Comparison of ENCODE assay signal across 14 mouse cellular contexts in the genomic region with DNA sequence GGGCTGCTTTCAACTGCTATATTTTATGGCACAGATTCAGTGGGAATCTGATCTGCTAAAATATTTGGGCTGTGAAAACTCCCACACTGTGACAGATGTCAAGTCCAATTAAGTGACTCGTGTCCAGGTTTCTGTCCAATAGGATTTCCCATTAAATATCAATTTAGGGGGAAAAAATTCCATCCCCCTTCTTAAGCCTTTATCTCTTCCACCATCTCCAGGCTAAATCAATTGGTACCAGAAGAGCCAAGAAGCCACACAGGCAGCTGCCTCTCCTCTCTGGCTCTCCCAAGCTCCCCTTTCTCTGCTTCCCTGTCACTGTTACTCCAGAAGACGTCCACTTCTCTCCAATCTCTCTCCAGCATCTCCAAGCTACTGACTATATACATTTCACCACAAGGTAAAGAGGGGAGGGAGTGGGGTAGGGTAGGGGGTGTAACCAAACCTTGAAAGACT. TPM values are rescaled to one million over a fixed set of nuclear protein-coding genes. Genes with fewer than 3 reads are reported as not detected.
A peak's percentile ranks its signal among the peaks of the same experiment; 100 is the strongest.
DNase-seq lines count a peak whose midpoint lies in the region; ATAC-seq and TF ChIP-seq lines count a peak whose summit lies in the region.
"Had no signal": no experiment of that assay in that cellular context is flagged by ENCODE, and none has a peak within 500 bp of the region (broad histone marks: within the 10 kb centered on the region; RNA-seq: fewer than 3 reads in every experiment).

A gene (plus strand): TSS at position 151 of the 456 bp plus-strand sequence.

- no peaks in the 10 kb centered on the region for H3K36me3 ChIP-seq in forebrain, postnatal 0 days (ENCODE audit: insufficient read depth)
- H3K36me3 ChIP-seq in midbrain, embryonic 14.5 days (ENCODE audit: control insufficient read depth, insufficient read depth, low read length): no peaks in the 10 kb centered on the region
- H3K36me3 ChIP-seq: liver, embryonic 15.5 days had no signal

- peak; percentile 35; the same call in 1 of the 2 replicates for TF ChIP-seq POLR2A in brain, embryonic 14.5 days (IDR thresholded peaks at IDR 0.05; ENCODE audit: borderline replicate concordance, extremely low read depth, insufficient read depth, insufficient read length, poor library complexity, severe bottlenecking)

- H3K4me2 ChIP-seq in forebrain, postnatal 0 days (ENCODE audit: low read depth): peak within 1 kb of the TSS; percentile 61; the same call in 1 of the 2 replicates
- H3K4me2 ChIP-seq in midbrain, embryonic 14.5 days (ENCODE audit: low read length): peak within 1 kb of the TSS; percentile 75

- no peaks in the 10 kb centered on the region for H3K9me3 ChIP-seq in forebrain, postnatal 0 days (ENCODE audit: low read length)
- no peaks in the 10 kb centered on the region for H3K9me3 ChIP-seq in midbrain, embryonic 14.5 days (ENCODE audit: control insufficient read depth, low read length)
- H3K9me3 ChIP-seq: liver, embryonic 15.5 days had no signal

- peak within 1 kb of the TSS; percentile 79; the same call in 1 of the 2 replicates for H3K27ac ChIP-seq in forebrain, postnatal 0 days (ENCODE audit: low read depth, low read length)
- H3K27ac ChIP-seq in midbrain, embryonic 14.5 days (replicated peaks; ENCODE audit: low read depth, low read length): peak within 1 kb of the TSS; percentile 99
- H3K27ac ChIP-seq: liver, embryonic 15.5 days had no signal

- peaks cover 18% of the 10 kb centered on the region for H3K27me3 ChIP-seq in forebrain, postnatal 0 days (ENCODE audit: insufficient read depth, low read length)
- peaks cover 13% of the 10 kb centered on the region; the same call in 1 of the 2 replicates for H3K27me3 ChIP-seq in midbrain, embryonic 14.5 days (ENCODE audit: control insufficient read depth, insufficient read depth, low read length)

- 18% methylated on average over 2 of the region's 2 CpGs for WGBS in forebrain, postnatal 0 days
- WGBS in midbrain, embryonic 14.5 days: 4% methylated on average over 2 of the region's 2 CpGs

- no peak within 1 kb of the TSS for H3K9ac ChIP-seq in forebrain, postnatal 0 days
- peak within 1 kb of the TSS; percentile 85 for H3K9ac ChIP-seq in midbrain, embryonic 14.5 days (replicated peaks; ENCODE audit: low read length)
- H3K9ac ChIP-seq: liver, embryonic 15.5 days had no signal

- peak; percentile 84 for DNase-seq in brain, embryonic 14.5 days (ENCODE audit: low read depth)
- DNase-seq in cerebellum, postnatal 25 days: peak; percentile 56 to 68
- DNase-seq in forebrain, postnatal 0 days: peak; percentile 57
- peak; percentile 71 for DNase-seq in midbrain, embryonic 14.5 days
- no peak for DNase-seq in layer of hippocampus, postnatal 25 days (ENCODE audit: extremely low spot score in 1 of 2, low spot score in 1 of 2)
- DNase-seq in right cerebral cortex, adult 2 months (ENCODE audit: low spot score in 2 of 2): no peak
- no peak for DNase-seq in heart, adult 8-10 months (ENCODE audit: low spot score)
- DNase-seq in urinary bladder, postnatal 25 days (ENCODE audit: low spot score): no peak
- DNase-seq: adrenal gland, postnatal 10 days had no signal

- H3K4me3 ChIP-seq in forebrain, postnatal 0 days (ENCODE audit: low read depth, low read length): peak within 1 kb of the TSS; percentile 39
- peak within 1 kb of the TSS; percentile 57 for H3K4me3 ChIP-seq in midbrain, embryonic 14.5 days (replicated peaks; ENCODE audit: low read depth, low read length)

- ATAC-seq in forebrain, postnatal 0 days: peak; percentile 17; the same call in 1 of the 2 replicates
- ATAC-seq in midbrain, embryonic 14.5 days (ENCODE audit: low FRiP score, low TSS enrichment): 0 out of 2 replicates have a peak, but pooled peaks have one; percentile 18

- TF ChIP-seq CTCF in brain, embryonic 14.5 days (IDR thresholded peaks at IDR 0.05; ENCODE audit: borderline replicate concordance, extremely low read depth, insufficient read depth, insufficient read length): no peak
- TF ChIP-seq CTCF in forebrain, postnatal 0 days (IDR thresholded peaks at IDR 0.05; ENCODE audit: low read depth): no peak

- peaks cover 10% of the 10 kb centered on the region for H3K4me1 ChIP-seq in forebrain, postnatal 0 days (ENCODE audit: insufficient read depth)
- H3K4me1 ChIP-seq in midbrain, embryonic 14.5 days (ENCODE audit: control insufficient read depth, insufficient read depth, low read length): 0 out of 2 replicates have a peak, but pooled peaks cover 5% of the 10 kb centered on the region
- H3K4me1 ChIP-seq: liver, embryonic 15.5 days had no signal

RNA-seq across cellular contexts. Expression of the gene that starts here (rescaled TPM):
- 32.5 and 40.8 TPM in 2 replicates for polyA plus RNA-seq in brain, embryonic 14.5 days (2012; rRNA removed)
- 8.6 and 19.0 TPM in 2 replicates for total RNA-seq in forebrain, postnatal 0 days (2014; rRNA removed)
- 7.0 and 14.6 TPM in 2 replicates for polyA plus RNA-seq in forebrain, postnatal 0 days (2015; fragmentation: Nextera tagmentation; extraction: Ambion mirVana)
- 45.0 and 46.2 TPM in 2 replicates for polyA plus RNA-seq in midbrain, embryonic 14.5 days (2014; fragmentation: Nextera tagmentation; extraction: Ambion mirVana)
- total RNA-seq in layer of hippocampus, postnatal 25 days (2021): 1 to 10 TPM; 1.7 to 2.1 TPM
- not detected for total RNA-seq in heart, adult 8-10 months (2022)
- total RNA-seq: gastrocnemius, adult 18-20 months had no signal
- polyA plus RNA-seq: heart, embryonic 16.5 days; kidney, embryonic 14.5 days; liver, embryonic 15.5 days; stomach, embryonic 14.5 days had no signal

Comparison
In these comparisons a context has a peak if more than half of its experiments do, and no peak if none do; other contexts are left out.
1. DNase-seq: peak in brain, embryonic 14.5 days (single experiment), cerebellum, postnatal 25 days (2 of 2), forebrain, postnatal 0 days (single experiment) and midbrain, embryonic 14.5 days (single experiment); none in layer of hippocampus, postnatal 25 days (0 of 2), right cerebral cortex, adult 2 months (0 of 2), heart, adult 8-10 months (single experiment) and urinary bladder, postnatal 25 days (single experiment).